ENCODE assay signal across 21 mouse cellular contexts in the genomic region with DNA sequence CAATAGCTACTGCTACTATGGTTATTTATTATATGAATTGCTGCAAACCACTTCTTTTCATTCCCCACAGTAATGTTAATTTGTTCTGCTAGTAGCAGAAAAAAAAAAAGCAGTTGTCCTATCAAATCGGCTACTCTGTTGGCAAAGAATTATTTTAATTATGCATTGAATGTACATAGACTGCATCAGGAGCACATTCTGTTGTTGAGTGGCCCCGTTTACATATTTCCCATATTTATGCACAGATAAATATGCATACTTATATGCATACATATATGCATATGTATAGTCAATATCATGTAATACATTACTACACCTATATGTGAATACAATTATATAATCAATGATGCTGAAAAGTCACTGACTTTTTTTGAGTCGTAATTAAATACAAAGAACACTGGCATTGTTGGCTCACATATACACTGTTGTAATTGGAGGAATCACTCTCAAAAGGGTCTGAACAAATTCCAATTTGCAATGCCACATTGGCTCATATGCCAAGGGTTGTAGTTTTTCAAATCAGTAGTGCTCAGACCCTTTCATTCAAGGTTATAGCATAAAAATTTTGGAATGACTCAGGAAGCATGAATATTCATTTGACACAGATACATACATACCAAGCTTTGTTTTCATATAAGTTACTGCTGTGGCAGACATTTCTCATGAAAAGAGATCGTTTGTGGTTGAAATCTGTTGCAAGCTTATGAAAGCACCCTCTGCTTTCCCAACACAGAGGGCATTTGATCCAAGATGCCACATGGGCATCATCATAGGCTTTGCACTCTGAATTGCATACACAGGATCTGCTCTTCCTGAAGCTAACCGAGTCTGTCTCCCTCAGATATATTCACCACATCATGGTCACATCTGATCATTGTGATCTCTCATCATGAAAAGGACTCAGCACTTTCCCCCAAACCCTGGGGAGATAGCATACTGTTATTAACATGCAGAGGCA.
DNase-seq lines count a peak whose midpoint lies in the region; ATAC-seq and TF ChIP-seq lines count a peak whose summit lies in the region.
"Had no signal": no experiment of that assay in that cellular context is flagged by ENCODE, and none has a peak within 500 bp of the region (broad histone marks: within the 10 kb centered on the region; RNA-seq: fewer than 3 reads in every experiment).

No protein-coding gene starts in this region.

- H3K27me3 ChIP-seq in forebrain, embryonic 13.5 days = no peaks in the 10 kb centered on the region
- no peaks in the 10 kb centered on the region for H3K27me3 ChIP-seq in forebrain, embryonic 11.5 days (ENCODE audit: control insufficient read depth, insufficient read depth, low read length)
- H3K27me3 ChIP-seq in forebrain, embryonic 14.5 days (replicated peaks; ENCODE audit: control insufficient read depth, insufficient read depth, low read length) = no peaks in the 10 kb centered on the region
- H3K27me3 ChIP-seq: hindbrain, embryonic 12.5 days had no signal

- H3K36me3 ChIP-seq in forebrain, embryonic 13.5 days (ENCODE audit: poor library complexity, severe bottlenecking) = no peaks in the 10 kb centered on the region
- H3K36me3 ChIP-seq in forebrain, embryonic 11.5 days (ENCODE audit: control insufficient read depth, insufficient read depth, low read length) = no peaks in the 10 kb centered on the region
- H3K36me3 ChIP-seq in forebrain, embryonic 14.5 days (ENCODE audit: control insufficient read depth, insufficient read depth, low read length) = no peaks in the 10 kb centered on the region
- H3K36me3 ChIP-seq: hindbrain, embryonic 12.5 days had no signal

- H3K4me3 ChIP-seq in forebrain, embryonic 13.5 days = no peak overlapping the region
- H3K4me3 ChIP-seq in forebrain, embryonic 11.5 days (ENCODE audit: low read depth, low read length) = no peak overlapping the region
- no peak overlapping the region for H3K4me3 ChIP-seq in forebrain, embryonic 14.5 days (ENCODE audit: low read depth, low read length)
- H3K4me3 ChIP-seq: gastrocnemius, adult 2 months; hindbrain, embryonic 12.5 days had no signal

- no peak for TF ChIP-seq CTCF in brain, embryonic 14.5 days (IDR thresholded peaks at IDR 0.05; ENCODE audit: borderline replicate concordance, extremely low read depth, insufficient read depth, insufficient read length)

- H3K27ac ChIP-seq in forebrain, embryonic 13.5 days = no peak overlapping the region
- no peak overlapping the region for H3K27ac ChIP-seq in forebrain, embryonic 11.5 days (ENCODE audit: low read depth, low read length)
- no peak overlapping the region for H3K27ac ChIP-seq in forebrain, embryonic 14.5 days (ENCODE audit: low read depth, low read length)
- H3K27ac ChIP-seq: gastrocnemius, adult 2 months; hindbrain, embryonic 12.5 days had no signal

- WGBS in forebrain, embryonic 13.5 days = 70% methylated on average over 5 of the region's 5 CpGs
- WGBS in forebrain, embryonic 11.5 days = 89% methylated on average over 5 of the region's 5 CpGs
- WGBS in forebrain, embryonic 14.5 days = 60% methylated on average over 5 of the region's 5 CpGs

- TF ChIP-seq POLR2A in brain, embryonic 14.5 days (IDR thresholded peaks at IDR 0.05; ENCODE audit: borderline replicate concordance, extremely low read depth, insufficient read depth, insufficient read length, poor library complexity, severe bottlenecking) = no peak

- no peak overlapping the region for H3K9ac ChIP-seq in forebrain, embryonic 13.5 days
- no peak overlapping the region for H3K9ac ChIP-seq in forebrain, embryonic 11.5 days (ENCODE audit: low read length)
- no peak overlapping the region for H3K9ac ChIP-seq in forebrain, embryonic 14.5 days (ENCODE audit: low read length)
- H3K9ac ChIP-seq: hindbrain, embryonic 12.5 days had no signal

- H3K4me2 ChIP-seq in forebrain, embryonic 13.5 days = no peak overlapping the region
- no peak overlapping the region for H3K4me2 ChIP-seq in forebrain, embryonic 11.5 days (ENCODE audit: low read depth, low read length, severe bottlenecking)
- H3K4me2 ChIP-seq in forebrain, embryonic 14.5 days (ENCODE audit: low read length) = no peak overlapping the region
- H3K4me2 ChIP-seq: hindbrain, embryonic 12.5 days had no signal

- DNase-seq in forebrain, embryonic 11.5 days (ENCODE audit: low spot score) = no peak
- DNase-seq in Muller cell, postnatal 12 days (ENCODE audit: inconsistent ontology term) = peak; percentile 51
- peak; percentile 43 for DNase-seq in brain, embryonic 14.5 days (ENCODE audit: low read depth)
- DNase-seq in forebrain, embryonic 14.5 days (ENCODE audit: low spot score) = peak; percentile 49
- no peak for DNase-seq in layer of hippocampus, adult 8-10 months (ENCODE audit: low spot score in 2 of 2)
- DNase-seq in natural killer cell, adult 2 months (ENCODE audit: low spot score in 2 of 2) = no peak
- no peak for DNase-seq in urinary bladder, postnatal 14 days (ENCODE audit: low spot score)
- DNase-seq: adrenal gland, adult 8-10 months; adrenal gland, postnatal 36 days; cerebellum, adult 18-20 months; cerebellum, adult 9-11 months; cerebellum, postnatal 36 days; gastrocnemius, adult 2 months; gastrocnemius, postnatal 36 days; heart, adult 11 months; heart, postnatal 10 days; heart, postnatal 4 days; kidney, adult 18-20 months had no signal

- peaks cover 12% of the 10 kb centered on the region; the same call in 1 of the 2 replicates for H3K4me1 ChIP-seq in forebrain, embryonic 13.5 days
- no peaks in the 10 kb centered on the region for H3K4me1 ChIP-seq in forebrain, embryonic 11.5 days (replicated peaks; ENCODE audit: control insufficient read depth, insufficient read depth, low read length)
- H3K4me1 ChIP-seq in forebrain, embryonic 14.5 days (ENCODE audit: control insufficient read depth, insufficient read depth, low read length) = peaks cover 4% of the 10 kb centered on the region
- H3K4me1 ChIP-seq: hindbrain, embryonic 12.5 days had no signal

- H3K9me3 ChIP-seq in forebrain, embryonic 13.5 days (replicated peaks) = no peaks in the 10 kb centered on the region
- H3K9me3 ChIP-seq in forebrain, embryonic 11.5 days (ENCODE audit: control insufficient read depth, low read length) = no peaks in the 10 kb centered on the region
- H3K9me3 ChIP-seq in forebrain, embryonic 14.5 days (replicated peaks; ENCODE audit: control insufficient read depth, low read length) = no peaks in the 10 kb centered on the region
- H3K9me3 ChIP-seq: hindbrain, embryonic 12.5 days had no signal

- ATAC-seq in forebrain, embryonic 13.5 days = peak; percentile 67; the same call in 1 of the 2 replicates
- ATAC-seq in forebrain, embryonic 11.5 days (replicated peaks; ENCODE audit: low FRiP score) = no peak
- peak; percentile 60 for ATAC-seq in forebrain, embryonic 14.5 days
- ATAC-seq: hindbrain, embryonic 16.5 days had no signal

Comparison
In these comparisons a context has a peak if more than half of its experiments do, and no peak if none do; other contexts are left out.
1. DNase-seq: peak in Muller cell, postnatal 12 days (single experiment), brain, embryonic 14.5 days (single experiment) and forebrain, embryonic 14.5 days (single experiment); none in forebrain, embryonic 11.5 days (single experiment), layer of hippocampus, adult 8-10 months (0 of 2), natural killer cell, adult 2 months (0 of 2) and urinary bladder, postnatal 14 days (single experiment).